Mouse (Mus musculus) spleen, adult 2 months (tissue): Measurements from ENCODE around the gene Jph3. TPM values are rescaled to one million over a fixed set of nuclear protein-coding genes. Genes with fewer than 3 reads are reported as not detected.
A peak's percentile ranks its signal among the peaks of the same experiment; 100 is the strongest.

ENCODE experiments used
- DNase-seq, 2 experiments: peaks; one replicate each; pipeline versions ENCODE4 v3.0.0 to v3.0.0-alpha.2; 2012 to 2021; ENCODE audit warnings: low spot score in 2 of 2, low read depth in 1 of 2
- H3K27ac ChIP-seq: fragments of 200-500 bp; 2 replicates; pipeline ENCODE4 v1.5.1; 2012; ENCODE audit warnings: low read length, inconsistent platforms; ENCODE audit not compliant: insufficient read depth
- H3K27me3 ChIP-seq: fragments of 200-500 bp; 2 replicates; pipeline ENCODE4 v1.6.1; 2012; ENCODE audit warnings: mild to moderate bottlenecking, moderate library complexity, low read length, inconsistent platforms; ENCODE audit not compliant: control insufficient read depth, insufficient read depth
- H3K36me3 ChIP-seq: fragments of 200-500 bp; 2 replicates; pipeline ENCODE4 v1.6.1; 2012; ENCODE audit warnings: mild to moderate bottlenecking, low read length, inconsistent platforms; ENCODE audit not compliant: control insufficient read depth, insufficient read depth
- H3K4me1 ChIP-seq: fragments of 200-500 bp; 2 replicates; pipeline ENCODE4 v1.6.1; 2011; ENCODE audit warnings: inconsistent platforms; ENCODE audit not compliant: control insufficient read depth, insufficient read depth, insufficient read length
- H3K4me3 ChIP-seq: fragments of 200-500 bp; 2 replicates; pipeline ENCODE4 v1.5.1; 2011; ENCODE audit warnings: mild to moderate bottlenecking, inconsistent platforms; ENCODE audit not compliant: insufficient read depth, insufficient read length; ENCODE audit errors: extremely low read depth
- CTCF ChIP-seq: fragments of 200-500 bp; IDR thresholded peaks from 2 replicates; pipeline ENCODE4 v1.5.1; 2011; ENCODE audit warnings: mild to moderate bottlenecking, inconsistent platforms; ENCODE audit not compliant: insufficient read depth, insufficient read length, insufficient replicate concordance; ENCODE audit errors: extremely low read depth
- POLR2A ChIP-seq: fragments of 200-500 bp; IDR thresholded peaks from 2 replicates; pipeline ENCODE4 v1.6.1; 2011; ENCODE audit warnings: low read depth, low read length, inconsistent platforms
- WGBS: fragments of 180-500 bp; shearing (Covaris S2); methylation state at CpG from one replicate; pipeline ENCODE4 v1.1.7; 2018; 5-methylcytosine and 5-hydroxymethylcytosine counted together
- polyA plus RNA-seq: library from polyadenylated mRNA; depleted of rRNA; stranded (reverse); fragments of >200 nt; gene quantifications from 2 replicates; pipeline ENCODE4 v1.2.3, GENCODE M21; 2012

Jph3 gene
- polyA plus RNA-seq, 1 experiment, result 0.02 TPM

GRCm38 (mm10) chr8:121770845-121771752 lies 41.7 kb downstream of the Jph3 start:
- H3K27me3 ChIP-seq, result no peaks in the 10 kb centered on the region
- TF ChIP-seq CTCF (no peak), POLR2A (no peak)
- no peak for DNase-seq
- 34% methylated on average over 19 of the region's 19 CpGs for WGBS
- no peaks in the 10 kb centered on the region for H3K36me3 ChIP-seq
- no peaks in the 10 kb centered on the region for H3K4me1 ChIP-seq
- no peak overlapping the region for H3K4me3 ChIP-seq
- H3K27ac ChIP-seq, result no peak overlapping the region

GRCm38 (mm10) chr8:121773876-121774275 lies 44.5 kb downstream of the Jph3 start:
- DNase-seq, result no peak
- Histone ChIP-seq H3K36me3 (no peaks in the 10 kb centered on the region), H3K4me3 (no peak overlapping the region), H3K4me1 (no peaks in the 10 kb centered on the region), H3K27me3 (no peaks in the 10 kb centered on the region), H3K27ac (no peak overlapping the region)
- no peak for TF ChIP-seq CTCF
- TF ChIP-seq POLR2A, result no peak
- 80% methylated on average over 12 of the region's 12 CpGs for WGBS

- WGBS, result 63% methylated on average over 5 of the region's 5 CpGs
- H3K4me3 ChIP-seq, result no peak overlapping the region
- DNase-seq, result no peak
- no peaks in the 10 kb centered on the region for H3K27me3 ChIP-seq
- no peaks in the 10 kb centered on the region for H3K4me1 ChIP-seq
- no peak overlapping the region for H3K27ac ChIP-seq
- TF ChIP-seq CTCF, result no peak
- no peak for TF ChIP-seq POLR2A
- H3K36me3 ChIP-seq, result no peaks in the 10 kb centered on the region
Measured at GRCm38 (mm10) chr8:121782493-121782892, 53.1 kb downstream of the Jph3 start.

GRCm38 (mm10) chr8:121786542-121786941 lies 57.1 kb downstream of the Jph3 start:
- Histone ChIP-seq H3K27ac (no peak overlapping the region), H3K27me3 (no peaks in the 10 kb centered on the region), H3K4me3 (no peak overlapping the region), H3K4me1 (no peaks in the 10 kb centered on the region; the same call in 1 of the 2 replicates), H3K36me3 (no peaks in the 10 kb centered on the region)
- TF ChIP-seq POLR2A (no peak), CTCF (no peak)
- WGBS, result 27% methylated on average over 10 of the region's 10 CpGs
- no peak for DNase-seq

- Histone ChIP-seq H3K36me3 (no peaks in the 10 kb centered on the region), H3K4me1 (no peaks in the 10 kb centered on the region; the same call in 1 of the 2 replicates), H3K27ac (no peak overlapping the region), H3K4me3 (no peak overlapping the region), H3K27me3 (no peaks in the 10 kb centered on the region)
- TF ChIP-seq CTCF (no peak), POLR2A (no peak)
- 57% methylated on average over 8 of the region's 8 CpGs for WGBS
- peak in 1 of 2 experiments; percentile 32 for DNase-seq
Measured at GRCm38 (mm10) chr8:121788786-121789185, 59.4 kb downstream of the Jph3 start.

GRCm38 (mm10) chr8:121792159-121792558 lies 62.7 kb downstream of the Jph3 start:
- no peak for TF ChIP-seq POLR2A
- peak in 1 of 2 experiments; percentile 8 for DNase-seq
- Histone ChIP-seq H3K36me3 (peaks cover 7% of the 10 kb centered on the region; the same call in 1 of the 2 replicates), H3K4me3 (no peak overlapping the region), H3K27me3 (no peaks in the 10 kb centered on the region), H3K4me1 (no peaks in the 10 kb centered on the region; the same call in 1 of the 2 replicates), H3K27ac (peak overlapping the region; percentile 49)
- WGBS, result 5% methylated on average over 7 of the region's 7 CpGs

GRCm38 (mm10) chr8:121792627-121793026 lies 63.2 kb downstream of the Jph3 start:
- Histone ChIP-seq H3K4me1 (no peaks in the 10 kb centered on the region; the same call in 1 of the 2 replicates), H3K36me3 (peaks cover 9% of the 10 kb centered on the region), H3K27me3 (no peaks in the 10 kb centered on the region), H3K4me3 (no peak overlapping the region), H3K27ac (peak overlapping the region; percentile 49; the same call in 1 of the 2 replicates)
- no peak for TF ChIP-seq CTCF
- TF ChIP-seq POLR2A, result no peak
- 74% methylated on average over 4 of the region's 4 CpGs for WGBS
- no peak for DNase-seq
